Mouse (Mus musculus) heart, embryonic 11.5 days (tissue): Measurements from ENCODE around the gene Vps11. TPM values are rescaled to one million over a fixed set of nuclear protein-coding genes. Genes with fewer than 3 reads are reported as not detected.
"Not testable (repeated sequence)": the region's sequence is repeated elsewhere in the genome, so short reads cannot be mapped to it uniquely, and the experiment has no call there.

Experiments used
- ATAC-seq: fragments of 200-750 bp; cut with Nextera tagmentation; replicated peaks from 2 replicates; pipeline ENCODE4 v1.8.0; 2017; ENCODE audit warnings: moderate library complexity; ENCODE audit not compliant: insufficient number of reproducible peaks, low FRiP score, low TSS enrichment
- H3K27ac ChIP-seq: fragments of 300-500 bp; sonication (generic); 2 replicates; pipeline ENCODE4 v1.5.1; 2014; ENCODE audit warnings: mild to moderate bottlenecking, low read depth, low read length
- H3K27me3 ChIP-seq: fragments of 300-500 bp; sonication (generic); 2 replicates; pipeline ENCODE4 v1.6.1; 2014; ENCODE audit warnings: mild to moderate bottlenecking, low read length, mixed read lengths; ENCODE audit not compliant: control insufficient read depth, insufficient read depth
- H3K36me3 ChIP-seq: fragments of 300-500 bp; sonication (generic); 2 replicates; pipeline ENCODE4 v1.6.1; 2014; ENCODE audit warnings: mild to moderate bottlenecking, low read length, moderate library complexity, mixed read lengths; ENCODE audit not compliant: control insufficient read depth, insufficient read depth
- H3K4me1 ChIP-seq: fragments of 300-500 bp; sonication (generic); 2 replicates; pipeline ENCODE4 v1.6.1; 2014; ENCODE audit warnings: low read length; ENCODE audit not compliant: control insufficient read depth, insufficient read depth
- H3K4me2 ChIP-seq: fragments of 300-500 bp; sonication (generic); 2 replicates; pipeline ENCODE4 v1.6.1; 2014; ENCODE audit warnings: mild to moderate bottlenecking, moderate library complexity
- H3K4me3 ChIP-seq: fragments of 300-500 bp; sonication (generic); 2 replicates; pipeline ENCODE4 v1.5.1; 2014; ENCODE audit warnings: low read depth, low read length
- H3K9ac ChIP-seq: fragments of 300-500 bp; sonication (generic); 2 replicates; pipeline ENCODE4 v1.6.1; 2014; ENCODE audit warnings: mild to moderate bottlenecking, low read depth, low read length, moderate library complexity
- H3K9me3 ChIP-seq: fragments of 300-500 bp; sonication (generic); replicated peaks from 2 replicates; pipeline ENCODE4 v1.6.1; 2016; ENCODE audit warnings: low read length; ENCODE audit not compliant: control insufficient read depth
- WGBS: fragments of 180-500 bp; shearing (Covaris S2); extraction: QIAGEN DNeasy Blood & Tissue Kit; methylation state at CpG from one replicate; pipeline ENCODE4 v1.1.7; 2014; ENCODE audit not compliant: insufficient replicate concordance; 5-methylcytosine and 5-hydroxymethylcytosine counted together
- polyA plus RNA-seq: library from polyadenylated mRNA; unstranded; fragments of >200 nt; fragmentation: Nextera tagmentation; extraction: Ambion mirVana; gene quantifications from 2 replicates; pipeline ENCODE4 v1.2.1, GENCODE M21; 2014

The Vps11 gene
- polyA plus RNA-seq, 1 experiment from 2014 or later: 15.1 TPM

DNA sequence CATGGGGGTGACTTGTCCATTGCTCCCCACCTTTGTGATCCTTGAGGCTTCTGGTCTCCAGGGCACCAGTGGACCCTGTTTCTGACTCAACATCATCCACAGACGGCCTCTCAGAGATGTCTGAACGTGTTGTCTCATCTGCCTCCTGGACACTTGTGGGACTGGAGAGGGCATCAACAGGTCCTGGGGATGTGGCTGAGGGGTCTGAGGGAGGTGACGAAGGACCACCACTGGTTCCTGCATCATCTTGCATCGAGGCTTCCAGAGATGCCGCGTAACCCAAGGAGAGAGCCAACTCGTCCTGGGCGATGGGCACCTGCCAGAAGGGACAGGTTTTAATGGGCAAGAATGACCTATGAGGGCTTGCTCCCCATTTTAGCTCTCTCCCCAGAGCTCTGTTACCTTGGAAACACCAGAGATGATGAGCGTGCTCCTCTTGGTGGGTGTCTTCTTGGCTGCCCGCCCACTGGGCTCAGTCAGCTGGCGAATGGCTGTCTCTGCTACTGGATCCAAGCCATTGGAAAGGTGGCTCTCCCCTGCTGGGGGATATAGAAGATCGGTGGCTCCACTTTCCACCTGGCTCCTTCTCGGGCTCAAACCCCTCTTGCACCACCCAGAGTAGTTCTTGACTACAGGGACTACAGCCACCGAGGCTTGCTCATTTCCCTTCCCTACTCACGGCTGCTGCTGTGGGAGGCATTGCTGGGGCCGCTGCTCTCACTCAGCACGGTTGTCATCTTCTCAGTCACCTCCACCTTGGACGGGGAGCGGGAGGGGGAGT, 47.8 kb downstream of the Vps11 start:
- H3K4me3 ChIP-seq: no peak overlapping the region
- H3K27me3 ChIP-seq: no peaks in the 10 kb centered on the region
- peaks cover 23% of the 10 kb centered on the region; the same call in 1 of the 2 replicates for H3K4me1 ChIP-seq
- peaks cover 13% of the 10 kb centered on the region; the same call in 1 of the 2 replicates for H3K36me3 ChIP-seq
- 72% methylated on average over 19 of the region's 19 CpGs for WGBS
- ATAC-seq: no peak
- H3K9ac ChIP-seq: no peak overlapping the region
- no peak overlapping the region for H3K4me2 ChIP-seq
- no peaks in the 10 kb centered on the region for H3K9me3 ChIP-seq
- no peak overlapping the region for H3K27ac ChIP-seq

DNA sequence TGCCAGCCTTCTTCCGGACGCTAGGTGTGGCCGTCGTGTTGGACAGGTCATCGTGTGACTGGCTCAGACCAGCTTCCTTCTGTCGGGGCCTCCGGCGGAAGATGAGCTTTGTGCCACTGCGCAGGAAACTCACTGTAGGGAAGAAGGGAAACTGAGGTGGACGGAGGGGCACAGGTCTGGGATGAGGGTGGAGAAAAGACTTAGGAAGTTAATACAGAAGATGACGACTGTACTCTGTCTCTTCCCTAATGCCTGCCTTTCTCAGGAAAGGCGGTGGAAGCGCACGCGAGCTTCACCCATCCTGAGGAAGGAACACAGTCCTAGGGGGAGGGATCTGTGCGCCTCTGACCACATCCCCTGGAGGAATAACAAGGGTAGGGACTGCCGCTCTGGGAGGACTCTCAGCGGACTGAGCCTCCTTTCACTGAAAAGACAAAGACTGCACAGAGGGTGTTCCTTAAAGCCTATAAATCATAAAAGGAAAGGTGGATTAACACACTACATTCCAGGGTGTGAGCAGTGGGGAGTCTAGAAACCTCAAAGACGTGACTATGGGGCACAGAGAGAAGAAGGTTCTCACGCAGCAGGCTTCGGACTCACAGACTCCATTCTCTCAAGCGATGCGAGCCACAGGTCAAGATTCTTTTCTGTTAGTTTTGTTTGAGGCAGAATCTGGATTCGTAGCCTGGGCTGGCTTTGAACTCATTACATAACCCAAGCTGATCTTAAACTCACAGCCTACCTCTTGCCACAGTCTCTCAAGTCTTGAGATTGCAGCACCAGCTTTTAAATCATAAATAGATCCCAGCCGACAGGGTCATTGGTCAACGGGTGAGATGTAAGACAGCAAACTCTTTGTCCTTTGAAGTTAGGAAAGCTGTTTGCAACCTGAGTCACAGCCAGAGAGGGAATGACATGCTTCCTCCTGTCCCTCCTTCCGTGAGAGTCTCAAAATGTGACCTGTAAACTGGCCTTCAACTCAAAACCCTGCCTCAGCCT, 50.0 kb downstream of the Vps11 start:
- Histone ChIP-seq H3K27ac (peak overlapping the region; percentile 32; the same call in 1 of the 2 replicates), H3K9ac (peak overlapping the region; percentile 30), H3K4me1 (peaks cover 11% of the 10 kb centered on the region; the same call in 1 of the 2 replicates), H3K36me3 (peaks cover 13% of the 10 kb centered on the region; the same call in 1 of the 2 replicates), H3K4me3 (peak overlapping the region; percentile 4; the same call in 1 of the 2 replicates), H3K4me2 (peak overlapping the region; percentile 54), H3K27me3 (no peaks in the 10 kb centered on the region), H3K9me3 (no peaks in the 10 kb centered on the region)
- WGBS: 13% methylated on average over 27 of the region's 27 CpGs
- ATAC-seq: no peak

DNA sequence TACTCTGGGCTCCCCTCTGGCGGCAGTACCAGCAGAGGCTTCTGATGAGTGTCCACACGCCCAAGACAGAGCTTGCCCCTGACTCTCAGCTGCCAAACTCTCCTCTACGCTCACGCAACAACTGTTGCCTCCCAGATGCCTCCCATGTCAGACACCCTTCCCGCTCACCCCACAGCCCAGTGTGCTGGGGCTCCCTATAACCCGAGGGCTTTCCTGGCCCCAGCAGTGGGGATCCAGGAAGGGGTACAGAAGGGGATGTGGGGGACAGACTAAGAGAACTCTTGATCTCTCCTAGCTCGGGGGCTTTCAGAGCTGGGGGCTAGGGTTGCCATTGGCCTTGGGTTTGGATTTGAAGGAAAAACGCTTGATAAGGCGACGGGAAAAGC, 50.7 kb downstream of the Vps11 start:
- peaks cover 11% of the 10 kb centered on the region; the same call in 1 of the 2 replicates for H3K4me1 ChIP-seq
- peak overlapping the region; percentile 30 for H3K9ac ChIP-seq
- H3K27me3 ChIP-seq: no peaks in the 10 kb centered on the region
- peak overlapping the region; percentile 54 for H3K4me2 ChIP-seq
- WGBS: 24% methylated on average over 10 of the region's 10 CpGs
- H3K27ac ChIP-seq: peak overlapping the region; percentile 32; the same call in 1 of the 2 replicates
- no peak for ATAC-seq
- H3K4me3 ChIP-seq: no peak overlapping the region
- no peaks in the 10 kb centered on the region for H3K9me3 ChIP-seq
- H3K36me3 ChIP-seq: peaks cover 10% of the 10 kb centered on the region; the same call in 1 of the 2 replicates

DNA sequence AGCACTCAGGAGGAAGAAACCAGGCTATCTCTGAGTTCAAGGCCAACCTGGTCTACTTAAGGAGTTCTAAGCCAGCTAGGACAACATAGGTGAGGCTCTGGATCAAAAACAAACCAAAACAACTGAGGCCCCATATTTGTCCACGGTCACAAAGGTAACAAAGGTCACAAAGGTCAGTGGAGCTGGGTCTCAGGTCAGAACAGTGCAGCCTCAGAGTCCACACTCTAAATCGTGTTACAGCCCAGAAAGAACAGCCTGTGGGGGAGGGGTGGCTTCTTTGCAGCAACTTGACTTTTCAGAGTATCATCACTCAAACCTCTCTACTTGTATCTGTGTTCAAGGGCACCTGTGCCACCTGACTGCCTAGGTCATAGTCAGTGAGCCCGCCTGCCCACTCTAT, 51.7 kb downstream of the Vps11 start:
- no peak for ATAC-seq
- 59% methylated on average over 3 of the region's 3 CpGs for WGBS
- H3K9me3 ChIP-seq: no peaks in the 10 kb centered on the region
- 0 out of 2 replicates have a peak, but pooled peaks cover 7% of the 10 kb centered on the region for H3K36me3 ChIP-seq
- H3K4me1 ChIP-seq: peaks cover 11% of the 10 kb centered on the region; the same call in 1 of the 2 replicates
- no peak overlapping the region for H3K9ac ChIP-seq
- no peaks in the 10 kb centered on the region for H3K27me3 ChIP-seq
- no peak overlapping the region for H3K4me2 ChIP-seq
- no peak overlapping the region for H3K4me3 ChIP-seq
- no peak overlapping the region for H3K27ac ChIP-seq

DNA sequence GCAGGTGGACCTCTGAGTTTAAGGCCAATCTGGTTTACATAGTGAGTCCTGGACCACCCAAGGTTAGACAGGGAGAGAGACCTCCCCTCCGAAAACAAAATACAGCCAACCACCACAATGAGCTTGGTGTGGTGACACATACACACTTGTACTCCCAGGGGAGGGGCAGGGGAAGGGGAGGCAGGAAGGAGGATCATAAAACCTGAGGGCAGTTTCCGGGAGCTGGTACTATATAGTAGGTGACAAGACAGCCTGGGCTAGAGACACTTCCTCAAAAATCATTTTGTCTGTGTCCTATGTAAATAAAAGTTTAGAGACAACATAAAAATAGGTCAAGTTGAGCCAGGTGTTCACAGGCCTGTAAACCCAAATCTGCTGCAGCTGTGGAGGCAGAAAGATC, 54.2 kb downstream of the Vps11 start:
- Histone ChIP-seq H3K4me3 (no peak overlapping the region), H3K27ac (no peak overlapping the region), H3K4me2 (no peak overlapping the region), H3K9ac (no peak overlapping the region), H3K9me3 (no peaks in the 10 kb centered on the region), H3K4me1 (peaks cover 14% of the 10 kb centered on the region; the same call in 1 of the 2 replicates), H3K27me3 (no peaks in the 10 kb centered on the region), H3K36me3 (peaks cover 5% of the 10 kb centered on the region)
- 90% methylated on average over 2 of the region's 2 CpGs for WGBS
- ATAC-seq: no peak

DNA sequence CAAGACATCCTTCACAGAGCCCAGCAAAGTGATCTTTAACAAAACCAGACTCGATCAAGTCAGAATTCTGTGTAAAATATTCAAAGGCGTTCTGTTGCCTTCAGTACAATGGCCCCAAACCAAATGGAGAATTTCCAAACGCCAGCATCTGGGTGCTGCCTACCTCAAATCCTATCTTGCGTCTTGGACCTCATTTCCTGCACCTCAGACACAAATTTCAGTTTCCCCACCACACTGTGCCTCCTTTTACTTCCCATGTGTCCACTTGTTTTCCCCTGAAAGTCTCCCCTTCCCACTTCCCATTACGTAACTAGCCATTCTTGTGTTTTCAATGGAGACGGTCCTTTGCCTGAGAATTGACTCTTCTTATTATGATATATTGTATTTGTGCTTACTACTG, 54.9 kb downstream of the Vps11 start:
- Histone ChIP-seq H3K27me3 (no peaks in the 10 kb centered on the region), H3K4me2 (no peak overlapping the region), H3K4me3 (no peak overlapping the region), H3K4me1 (peaks cover 14% of the 10 kb centered on the region; the same call in 1 of the 2 replicates), H3K9me3 (no peaks in the 10 kb centered on the region), H3K27ac (no peak overlapping the region), H3K9ac (no peak overlapping the region), H3K36me3 (peaks cover 12% of the 10 kb centered on the region)
- ATAC-seq: no peak
- 88% methylated on average over 6 of the region's 6 CpGs for WGBS

DNA sequence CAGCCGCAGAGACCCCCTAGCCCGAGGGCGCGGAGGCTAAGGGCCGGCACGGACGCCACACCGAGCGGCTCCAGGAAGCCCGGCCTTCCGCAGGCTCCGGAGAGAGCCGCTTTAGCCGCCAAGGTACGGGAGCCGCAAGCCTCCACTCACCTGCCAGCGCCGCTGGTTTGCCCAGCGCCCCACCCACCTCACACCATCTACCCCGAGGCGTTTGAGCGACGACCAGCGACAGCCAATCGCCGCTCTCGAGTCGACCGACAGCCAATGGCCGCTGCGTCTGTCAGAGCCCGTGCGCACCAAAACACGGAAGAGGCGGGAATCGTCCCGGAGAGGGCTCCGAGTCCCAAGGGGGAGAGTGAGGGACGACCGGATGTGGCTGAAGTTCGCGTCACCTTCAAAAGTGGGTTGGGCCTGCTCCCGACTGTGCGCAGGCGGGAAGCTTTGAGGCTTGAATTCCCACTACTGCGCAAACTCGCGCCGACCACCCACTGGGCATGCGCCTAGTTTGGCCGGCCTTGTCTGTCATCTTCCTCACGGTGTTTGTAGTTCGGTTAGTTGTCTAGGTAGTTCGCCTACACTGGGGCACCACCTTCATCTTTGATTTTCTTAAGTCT, 55.9 kb downstream of the Vps11 start, which contains the start of gene Hinfp:
Gene Hinfp (minus strand): TSS at position 206 of the 614 bp plus-strand sequence.
- H3K27me3 ChIP-seq: no peaks in the 10 kb centered on the region
- H3K36me3 ChIP-seq: peaks cover 17% of the 10 kb centered on the region
- no peaks in the 10 kb centered on the region for H3K9me3 ChIP-seq
- peak within 1 kb of the TSS; percentile 95 for H3K9ac ChIP-seq
- peak; percentile 97 for ATAC-seq
- peak within 1 kb of the TSS; percentile 63 for H3K27ac ChIP-seq
- peak within 1 kb of the TSS; percentile 97 for H3K4me3 ChIP-seq
- WGBS: under 1% methylated on average over 54 of the region's 54 CpGs
- peaks cover 6% of the 10 kb centered on the region; the same call in 1 of the 2 replicates for H3K4me1 ChIP-seq
- H3K4me2 ChIP-seq: peak within 1 kb of the TSS; percentile 87

DNA sequence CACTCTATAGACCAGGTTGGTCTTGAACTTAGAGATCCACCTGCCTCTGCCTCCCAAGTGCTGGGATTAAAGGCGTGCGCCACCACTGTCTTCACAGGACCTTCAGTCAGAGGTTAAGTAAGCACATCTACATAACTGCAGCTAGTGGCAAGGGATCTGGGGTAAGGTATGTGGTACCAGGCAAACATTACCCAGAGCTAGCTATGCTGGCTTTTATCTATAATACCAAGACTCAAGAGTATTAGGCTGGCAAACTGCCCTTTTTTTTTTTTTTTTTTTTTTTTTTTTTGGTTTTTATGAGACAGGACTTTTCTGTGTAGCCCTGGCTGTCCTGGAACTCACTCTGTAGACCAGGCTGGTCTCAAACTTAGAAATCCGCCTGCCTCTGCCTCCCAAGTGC, 61.5 kb downstream of the Vps11 start:
- not testable (repeated sequence) for H3K9me3 ChIP-seq, ATAC-seq, H3K4me2 ChIP-seq, H3K4me1 ChIP-seq, H3K27me3 ChIP-seq, H3K9ac ChIP-seq, H3K4me3 ChIP-seq, H3K27ac ChIP-seq
- WGBS: 93% methylated on average over 3 of the region's 3 CpGs
- peaks cover 42% of the 10 kb centered on the region for H3K36me3 ChIP-seq
